Mouse (Mus musculus) ES-E14 (cell line): Measurements from ENCODE around the gene Zbtb48. TPM values are rescaled to one million over a fixed set of nuclear protein-coding genes. Genes with fewer than 3 reads are reported as not detected.

Experiments
- DNase-seq: peaks from one replicate; pipeline ENCODE4 v3.0.0-alpha.2; 2013; ENCODE audit warnings: low read depth, low spot score
- H3K27ac ChIP-seq: 2 replicates; pipeline ENCODE4 v1.5.1; 2012; ENCODE audit warnings: low read depth, mild to moderate bottlenecking, low read length, moderate library complexity, mixed read lengths; ENCODE audit not compliant: poor library complexity, insufficient read depth, severe bottlenecking
- H3K36me3 ChIP-seq: 2 replicates; pipeline ENCODE4 v1.6.1; 2012; ENCODE audit warnings: mild to moderate bottlenecking, low read length, moderate library complexity, mixed read lengths; ENCODE audit not compliant: control insufficient read depth, poor library complexity, insufficient read depth, severe bottlenecking
- H3K4me1 ChIP-seq, 2 experiments: fragments of 150-350 bp in 1 of 2; sonication (generic) in 1 of 2; 2 replicates each; pipeline ENCODE4 v1.6.1; 2012; ENCODE audit warnings: low read length in 2 of 2, mild to moderate bottlenecking in 1 of 2, mixed read lengths in 1 of 2; ENCODE audit not compliant: control insufficient read depth in 2 of 2, insufficient read depth in 2 of 2, poor library complexity in 1 of 2
- H3K4me3 ChIP-seq, 2 experiments: fragments of 150-350 bp in 1 of 2; sonication (generic) in 1 of 2; 2 replicates each; pipeline ENCODE4 v1.5.1; 2012; ENCODE audit warnings: low read length in 2 of 2, low read depth in 1 of 2, mild to moderate bottlenecking in 1 of 2, mixed read lengths in 1 of 2; ENCODE audit not compliant: insufficient read depth in 1 of 2, poor library complexity in 1 of 2, severe bottlenecking in 1 of 2
- H3K9ac ChIP-seq: 2 replicates; pipeline ENCODE4 v1.6.1; 2012; ENCODE audit warnings: low read depth, mild to moderate bottlenecking, low read length, mixed read lengths; ENCODE audit not compliant: poor library complexity, insufficient read depth, severe bottlenecking
- H3K9me3 ChIP-seq: fragments of 150-350 bp; sonication (generic); 2 replicates; pipeline ENCODE4 v1.6.1; 2012; ENCODE audit warnings: low read depth, mild to moderate bottlenecking, low read length; ENCODE audit not compliant: control insufficient read depth, insufficient read depth
- CHD2 ChIP-seq: IDR thresholded peaks from 2 replicates; pipeline ENCODE4 v1.6.1; 2014; ENCODE audit warnings: mild to moderate bottlenecking, low read depth, low read length, inconsistent platforms
- HCFC1 ChIP-seq: IDR thresholded peaks from 2 replicates; pipeline ENCODE4 v1.6.1; 2012; ENCODE audit warnings: low read length, inconsistent platforms, borderline replicate concordance; ENCODE audit not compliant: insufficient read depth
- MAFK ChIP-seq: IDR thresholded peaks from 2 replicates; pipeline ENCODE4 v1.6.1; 2014; ENCODE audit warnings: mild to moderate bottlenecking, low read depth, low read length, inconsistent platforms; ENCODE audit not compliant: insufficient read depth
- ZC3H11A ChIP-seq: IDR thresholded peaks from 2 replicates; pipeline ENCODE4 v1.6.1; 2012; ENCODE audit warnings: low read depth, mild to moderate bottlenecking, inconsistent platforms, low read length, borderline replicate concordance
- ZNF384 ChIP-seq: IDR thresholded peaks from 2 replicates; pipeline ENCODE4 v1.6.1; 2012; ENCODE audit warnings: low read depth, low read length, inconsistent platforms
- in situ Hi-C, 2 experiments: fragments of 600-800 bp; cut with MboI; formaldehyde crosslinking; loops; one replicate each; pipeline ENCODE4 v1.15.1; 2025; ENCODE audit warnings: low sequenced_read_pairs in 2 of 2, inconsistent platforms in 1 of 2; ENCODE audit not compliant: unreplicated experiment in 2 of 2
- total RNA-seq: library from RNA; depleted of rRNA; stranded (reverse); fragments of 300-350 nt; gene quantifications from 2 replicates; pipeline ENCODE4 v1.2.3, GENCODE M21; 2012

The Zbtb48 gene
- total RNA-seq, 1 experiment: 18.7 TPM

DNA sequence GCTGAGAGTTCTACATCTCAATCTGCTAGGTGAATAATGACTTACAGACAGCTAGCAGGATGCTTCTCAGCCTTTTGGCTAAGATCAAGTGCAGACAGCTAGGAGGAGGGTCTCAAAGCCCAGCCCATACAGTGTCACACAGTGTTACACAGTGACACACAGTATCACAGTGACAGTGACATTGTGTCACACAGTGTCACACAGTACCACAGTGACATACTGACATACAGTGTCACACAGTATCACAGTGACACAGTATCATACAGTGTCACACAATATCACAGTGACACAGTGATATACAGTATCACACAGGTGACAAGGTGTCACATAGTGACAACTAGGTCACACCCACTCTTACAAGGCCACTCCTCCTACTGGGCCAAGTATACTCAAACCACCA lies 39.8 kb upstream of the Zbtb48 start:
- Histone ChIP-seq H3K36me3 (no peaks in the 10 kb centered on the region), H3K4me3 (no peak overlapping the region), H3K9ac (no peak overlapping the region), H3K9me3 (no peaks in the 10 kb centered on the region), H3K27ac (no peak overlapping the region), H3K4me1 (peaks cover 0 to 7% of the 10 kb centered on the region in 2 experiments; a peak in 2 of 4 replicates)
- in situ Hi-C loops: no loop called here
- DNase-seq: no peak
- TF ChIP-seq HCFC1: no peak
- TF ChIP-seq ZC3H11A: no peak
- no peak for TF ChIP-seq MAFK
- no peak for TF ChIP-seq CHD2
- TF ChIP-seq ZNF384: no peak

DNA sequence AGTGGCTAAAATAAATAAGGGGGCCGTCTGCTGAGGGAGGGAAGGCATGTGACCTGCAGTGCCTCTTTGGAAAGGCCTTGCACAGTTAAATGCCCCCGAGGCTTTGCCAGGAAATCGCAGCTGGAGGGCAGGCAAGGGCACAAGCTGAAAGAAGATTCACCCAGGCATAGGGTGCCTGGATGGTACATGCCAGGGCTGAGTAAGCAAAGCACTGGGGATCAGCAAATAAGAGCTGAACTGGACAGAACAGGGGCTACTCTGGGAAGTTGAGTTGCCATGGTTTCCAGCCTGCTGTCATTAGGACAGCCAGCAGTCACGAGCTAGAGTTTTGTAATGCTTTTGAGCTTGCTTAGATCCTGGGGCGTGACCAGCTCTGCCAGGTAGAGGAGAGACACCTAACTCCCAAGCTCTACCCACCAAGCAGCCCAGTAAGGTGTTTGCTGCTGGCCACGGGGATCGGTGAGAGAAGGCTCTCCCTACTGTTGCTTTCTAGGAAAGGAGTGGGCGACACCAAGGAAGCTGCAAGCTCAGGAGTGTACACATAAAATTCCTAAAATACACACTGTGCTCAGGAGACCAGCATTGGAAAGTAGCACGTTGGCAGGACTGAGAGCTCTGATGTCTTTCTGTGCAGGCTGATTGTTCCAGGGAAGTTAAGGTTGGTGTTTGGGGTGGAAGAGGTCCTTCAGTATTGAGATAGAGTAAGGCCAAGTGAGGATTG lies 35.1 kb upstream of the Zbtb48 start:
- no peaks in the 10 kb centered on the region for H3K9me3 ChIP-seq
- peaks cover 0 to 15% of the 10 kb centered on the region in 2 experiments; a peak in 2 of 4 replicates for H3K4me1 ChIP-seq
- H3K9ac ChIP-seq: no peak overlapping the region
- H3K27ac ChIP-seq: no peak overlapping the region; the same call in 1 of the 2 replicates
- peaks cover 31% of the 10 kb centered on the region for H3K36me3 ChIP-seq
- in situ Hi-C loops: no loop called here
- H3K4me3 ChIP-seq: no peak overlapping the region
- TF ChIP-seq HCFC1 (no peak), CHD2 (no peak), ZC3H11A (no peak), MAFK (no peak), ZNF384 (no peak)
- no peak for DNase-seq

DNA sequence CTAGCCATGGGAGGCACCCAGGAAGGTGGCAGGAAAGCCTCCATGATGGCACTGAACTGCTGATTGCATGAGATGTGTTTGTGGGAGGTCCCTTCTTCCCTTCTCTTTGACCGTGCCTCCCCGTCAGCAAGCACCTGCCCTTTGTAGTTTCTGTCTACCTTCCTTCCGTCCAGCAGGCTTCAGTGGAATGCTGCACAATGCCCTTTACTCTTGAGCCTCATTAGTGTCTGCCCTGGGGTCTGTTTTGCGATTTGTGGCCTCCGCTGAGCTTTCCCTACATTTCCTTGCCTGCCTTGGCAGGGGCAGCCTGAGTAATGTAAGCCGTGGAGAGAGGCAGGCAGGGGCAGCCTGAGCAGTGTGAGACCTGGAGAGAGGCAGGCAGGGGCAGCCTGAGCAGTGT lies 17.1 kb upstream of the Zbtb48 start:
- in situ Hi-C loops: no loop called here
- peaks cover 3 to 25% of the 10 kb centered on the region in 2 experiments; a peak in 2 of 4 replicates for H3K4me1 ChIP-seq
- DNase-seq: no peak
- H3K9me3 ChIP-seq: no peaks in the 10 kb centered on the region
- no peak overlapping the region for H3K27ac ChIP-seq
- H3K36me3 ChIP-seq: peaks cover 68% of the 10 kb centered on the region
- no peak overlapping the region for H3K4me3 ChIP-seq
- TF ChIP-seq ZNF384 (no peak), MAFK (no peak), ZC3H11A (no peak)
- H3K9ac ChIP-seq: no peak overlapping the region

DNA sequence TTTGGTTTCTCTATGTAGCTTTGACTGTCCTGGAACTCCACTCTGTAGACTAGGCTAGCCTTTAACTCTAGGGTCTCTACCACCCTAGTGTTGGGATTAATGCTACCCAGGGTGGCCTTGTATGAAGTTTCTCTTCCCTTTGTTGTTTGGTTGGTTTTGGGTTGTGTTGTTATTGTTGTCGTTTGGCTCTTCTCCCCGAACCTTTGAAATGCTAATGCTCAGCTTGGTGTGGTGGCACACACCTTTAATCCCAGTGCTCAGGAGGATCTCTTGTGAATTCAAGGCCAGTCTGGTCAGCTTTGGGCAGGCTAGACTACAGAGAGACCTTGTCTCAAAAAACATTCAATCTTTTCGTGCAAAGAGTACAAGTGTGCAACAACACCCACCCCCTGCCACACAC lies 15.7 kb upstream of the Zbtb48 start:
- in situ Hi-C loops: no loop called here
- no peak overlapping the region; the same call in 1 of the 2 replicates for H3K9ac ChIP-seq
- H3K9me3 ChIP-seq: no peaks in the 10 kb centered on the region
- DNase-seq: no peak
- no peak for TF ChIP-seq ZNF384
- no peak for TF ChIP-seq CHD2
- no peak for TF ChIP-seq MAFK
- no peak for TF ChIP-seq ZC3H11A
- no peak for TF ChIP-seq HCFC1
- H3K36me3 ChIP-seq: peaks cover 64% of the 10 kb centered on the region
- H3K4me1 ChIP-seq: peaks cover 3 to 28% of the 10 kb centered on the region in 2 experiments; a peak in 2 of 4 replicates
- no peak overlapping the region for H3K27ac ChIP-seq
- no peak overlapping the region for H3K4me3 ChIP-seq
